Mouse (Mus musculus): ENCODE results near the gene Tmem25. TPM values are rescaled to one million over a fixed set of nuclear protein-coding genes. Genes with fewer than 3 reads are reported as not detected.

Tmem25 gene
- polyA plus RNA-seq (2014; fragmentation: Illumina TruSeq; extraction: RNeasy Lipid Tissue Mini Kit (QIAGEN cat#74804); ENCODE audit: low read depth, low replicate concordance) = 8.2 TPM

DNA sequence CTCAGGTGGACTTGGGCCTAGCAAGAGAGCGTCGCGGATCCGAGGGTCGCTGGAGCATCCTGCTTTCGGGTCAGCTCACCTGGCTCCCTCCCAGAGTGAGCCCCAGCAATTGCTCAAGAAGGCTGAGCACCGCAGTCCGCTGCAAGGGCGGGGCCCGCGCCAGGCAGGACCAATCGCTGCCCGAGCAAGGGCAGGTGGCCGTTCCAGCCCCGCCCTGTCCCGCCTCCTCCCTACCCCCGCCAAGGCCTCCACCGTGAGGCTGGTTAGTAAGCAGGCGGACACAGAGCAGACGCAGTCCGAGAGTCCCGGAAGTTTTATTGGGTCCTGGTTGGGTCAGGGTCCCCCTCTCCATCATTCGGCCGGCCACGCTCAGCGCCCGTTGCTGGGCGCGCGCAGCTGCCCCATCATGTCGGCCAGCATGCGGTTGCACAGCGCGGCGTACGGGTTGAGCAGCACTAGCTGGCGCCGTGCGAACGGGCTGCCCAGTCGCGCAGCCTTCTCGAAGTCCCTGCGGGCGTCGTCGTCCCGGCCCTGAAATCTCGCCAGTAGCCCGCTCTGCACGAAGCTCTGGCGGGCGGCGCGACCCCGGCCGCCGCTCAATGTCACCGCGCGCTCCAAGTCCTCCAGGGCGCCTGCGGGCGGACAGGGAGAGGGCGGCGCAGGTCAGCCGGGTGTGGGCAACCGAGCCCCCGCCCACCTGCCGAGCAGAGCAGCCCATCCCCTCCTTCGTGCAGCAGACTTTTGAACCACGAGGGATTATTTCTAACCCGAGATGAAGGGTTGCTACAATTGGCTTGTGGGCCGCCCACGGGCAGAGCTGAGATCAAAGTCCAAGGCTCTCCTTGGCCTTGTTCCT lies at the start of gene Tmem25:
Gene Tmem25 (minus strand): TSS at position 206 of the 856 bp plus-strand sequence.

DNA sequence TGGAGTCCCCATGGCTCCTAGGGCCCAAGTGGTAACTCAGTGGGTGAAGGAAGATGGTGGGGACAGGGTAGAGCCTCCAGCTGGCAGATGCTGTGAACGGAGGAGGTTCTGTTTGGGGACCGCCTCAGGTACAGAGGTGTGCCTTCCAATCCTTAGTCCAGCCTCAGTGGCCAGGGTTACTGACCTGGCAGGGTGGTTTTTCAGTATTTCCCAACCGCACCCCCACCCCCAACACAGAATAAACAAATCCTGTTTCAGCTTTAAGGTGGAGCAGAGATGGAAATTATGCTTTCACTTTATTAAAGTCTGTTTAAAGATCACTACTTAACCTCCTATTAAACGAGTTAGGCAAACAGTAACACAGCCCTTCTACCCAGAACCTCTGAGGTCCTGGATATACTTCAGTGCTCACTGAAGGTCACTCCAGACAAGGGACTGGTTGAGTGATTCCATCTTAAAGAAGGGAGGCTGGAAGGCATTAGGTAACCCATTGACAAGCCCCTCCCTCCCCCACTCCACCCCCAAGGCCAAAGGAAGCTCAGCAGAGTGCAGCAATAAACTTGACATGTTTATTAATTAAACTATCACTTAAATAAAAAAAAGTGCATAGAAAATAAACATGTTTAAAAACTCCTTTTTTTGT lies 3.8 kb upstream of the Tmem25 start, which contains the start of gene Ttc36:
Gene Ttc36 (minus strand): TSS at position 265 of the 643 bp plus-strand sequence.

DNA sequence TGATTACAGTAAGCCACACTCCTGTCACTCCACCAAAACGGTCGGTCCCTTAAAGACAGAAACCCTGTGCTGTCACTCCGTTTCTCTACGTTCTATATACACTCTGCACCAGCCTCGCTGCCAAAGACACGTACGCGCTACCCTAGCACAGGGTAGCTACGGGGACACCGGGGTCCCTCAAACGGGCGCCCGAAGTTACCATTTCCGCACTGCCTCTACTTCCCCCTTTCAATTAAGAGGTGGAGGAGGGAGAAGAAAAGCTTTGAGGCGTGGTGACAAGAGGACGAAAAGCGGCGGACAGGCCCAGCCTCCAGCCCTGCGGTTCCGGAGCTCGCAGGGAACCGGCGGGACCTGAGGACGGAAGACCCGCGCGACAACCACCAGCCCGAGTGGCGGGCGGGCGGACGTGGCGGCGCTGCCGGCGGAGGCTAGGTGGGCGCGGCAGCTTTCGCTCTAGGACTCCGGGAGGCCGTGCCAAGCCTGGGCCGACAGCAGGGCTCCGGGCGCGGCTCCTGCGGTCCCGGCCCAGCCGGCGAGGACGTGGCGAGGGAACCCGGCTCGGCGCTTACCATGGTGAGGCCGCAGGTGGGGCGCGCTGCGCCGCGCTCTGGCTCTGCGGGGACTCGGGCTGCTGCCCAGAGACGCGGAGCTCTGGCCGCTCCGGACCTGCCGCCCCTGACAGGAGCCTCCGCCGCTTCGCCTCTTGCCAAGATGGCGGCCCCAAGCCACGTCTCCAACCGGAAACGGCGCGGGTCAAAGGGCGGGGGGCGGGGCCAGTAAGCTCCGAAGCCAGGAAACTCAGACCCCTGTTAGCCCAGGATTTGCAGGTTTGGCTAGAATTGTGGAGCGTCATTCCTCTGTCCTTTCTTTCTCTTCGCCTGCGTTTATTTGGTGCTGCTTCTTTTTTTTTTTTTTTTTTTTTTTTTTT lies 31.7 kb downstream of the Tmem25 start, which contains the start of the genes Arcn1 and Ift46:
Gene Arcn1 (minus strand): TSS at position 745 of the 928 bp plus-strand sequence.
Gene Ift46 (plus strand): TSS at position 808 of the 928 bp plus-strand sequence.

Other genes starting within 250 kb of the Tmem25 start
- 0.24 TPM for gene Cxcr5, start 237.4 kb downstream of the Tmem25 start, polyA plus RNA-seq (2014; fragmentation: Illumina TruSeq; extraction: RNeasy Lipid Tissue Mini Kit (QIAGEN cat#74804); ENCODE audit: low read depth, low replicate concordance)
- 60.4 TPM for gene Ddx6, start 194.4 kb downstream of the Tmem25 start, polyA plus RNA-seq (2014; fragmentation: Illumina TruSeq; extraction: RNeasy Lipid Tissue Mini Kit (QIAGEN cat#74804); ENCODE audit: low read depth, low replicate concordance)
- 0.37 TPM for gene Treh, start 126.1 kb downstream of the Tmem25 start, polyA plus RNA-seq (2014; fragmentation: Illumina TruSeq; extraction: RNeasy Lipid Tissue Mini Kit (QIAGEN cat#74804); ENCODE audit: low read depth, low replicate concordance)
- gene Phldb1, start 64.1 kb downstream of the Tmem25 start, polyA plus RNA-seq (2014; fragmentation: Illumina TruSeq; extraction: RNeasy Lipid Tissue Mini Kit (QIAGEN cat#74804); ENCODE audit: low read depth, low replicate concordance) = not detected
- gene Arcn1, start 31.5 kb downstream of the Tmem25 start, polyA plus RNA-seq (2014; fragmentation: Illumina TruSeq; extraction: RNeasy Lipid Tissue Mini Kit (QIAGEN cat#74804); ENCODE audit: low read depth, low replicate concordance) = 170 TPM
- gene Ift46, start 31.4 kb downstream of the Tmem25 start, polyA plus RNA-seq (2014; fragmentation: Illumina TruSeq; extraction: RNeasy Lipid Tissue Mini Kit (QIAGEN cat#74804); ENCODE audit: low read depth, low replicate concordance) = 22.3 TPM
- gene Ttc36, start 3.8 kb upstream of the Tmem25 start, polyA plus RNA-seq (2014; fragmentation: Illumina TruSeq; extraction: RNeasy Lipid Tissue Mini Kit (QIAGEN cat#74804); ENCODE audit: low read depth, low replicate concordance) = 104 TPM
- 3.3 TPM for gene Kmt2a, start 82.0 kb upstream of the Tmem25 start, polyA plus RNA-seq (2014; fragmentation: Illumina TruSeq; extraction: RNeasy Lipid Tissue Mini Kit (QIAGEN cat#74804); ENCODE audit: low read depth, low replicate concordance)
- 492 TPM for gene Atp5l, start 121.4 kb upstream of the Tmem25 start, polyA plus RNA-seq (2014; fragmentation: Illumina TruSeq; extraction: RNeasy Lipid Tissue Mini Kit (QIAGEN cat#74804); ENCODE audit: low read depth, low replicate concordance)
- 56.6 TPM for gene Ube4a, start 166.3 kb upstream of the Tmem25 start, polyA plus RNA-seq (2014; fragmentation: Illumina TruSeq; extraction: RNeasy Lipid Tissue Mini Kit (QIAGEN cat#74804); ENCODE audit: low read depth, low replicate concordance)
- 1.4 TPM for gene Cd3g, start 181.1 kb upstream of the Tmem25 start, polyA plus RNA-seq (2014; fragmentation: Illumina TruSeq; extraction: RNeasy Lipid Tissue Mini Kit (QIAGEN cat#74804); ENCODE audit: low read depth, low replicate concordance)
- gene Cd3d, start 182.5 kb upstream of the Tmem25 start, polyA plus RNA-seq (2014; fragmentation: Illumina TruSeq; extraction: RNeasy Lipid Tissue Mini Kit (QIAGEN cat#74804); ENCODE audit: low read depth, low replicate concordance) = 0.24 TPM
- 0.58 TPM for gene Cd3e, start 210.3 kb upstream of the Tmem25 start, polyA plus RNA-seq (2014; fragmentation: Illumina TruSeq; extraction: RNeasy Lipid Tissue Mini Kit (QIAGEN cat#74804); ENCODE audit: low read depth, low replicate concordance)
- gene Mpzl2, start 240.5 kb upstream of the Tmem25 start, polyA plus RNA-seq (2014; fragmentation: Illumina TruSeq; extraction: RNeasy Lipid Tissue Mini Kit (QIAGEN cat#74804); ENCODE audit: low read depth, low replicate concordance) = 49.4 TPM